Mouse (Mus musculus) cortical plate, adult 2 months (tissue): ENCODE measurements around the gene Rasa4.

Experiments
- CTCF ChIP-seq: fragments of 200-500 bp; IDR thresholded peaks from 2 replicates; pipeline ENCODE4 v1.5.1; 2011; ENCODE audit warnings: mild to moderate bottlenecking, control low read depth, low read length; ENCODE audit not compliant: insufficient read depth; ENCODE audit errors: extremely low read depth
- POLR2A ChIP-seq: fragments of 200-500 bp; IDR thresholded peaks from 2 replicates; pipeline ENCODE4 v1.6.1; 2011; ENCODE audit warnings: mild to moderate bottlenecking, low read length, control low read depth; ENCODE audit not compliant: insufficient read depth; ENCODE audit errors: extremely low read depth

DNA sequence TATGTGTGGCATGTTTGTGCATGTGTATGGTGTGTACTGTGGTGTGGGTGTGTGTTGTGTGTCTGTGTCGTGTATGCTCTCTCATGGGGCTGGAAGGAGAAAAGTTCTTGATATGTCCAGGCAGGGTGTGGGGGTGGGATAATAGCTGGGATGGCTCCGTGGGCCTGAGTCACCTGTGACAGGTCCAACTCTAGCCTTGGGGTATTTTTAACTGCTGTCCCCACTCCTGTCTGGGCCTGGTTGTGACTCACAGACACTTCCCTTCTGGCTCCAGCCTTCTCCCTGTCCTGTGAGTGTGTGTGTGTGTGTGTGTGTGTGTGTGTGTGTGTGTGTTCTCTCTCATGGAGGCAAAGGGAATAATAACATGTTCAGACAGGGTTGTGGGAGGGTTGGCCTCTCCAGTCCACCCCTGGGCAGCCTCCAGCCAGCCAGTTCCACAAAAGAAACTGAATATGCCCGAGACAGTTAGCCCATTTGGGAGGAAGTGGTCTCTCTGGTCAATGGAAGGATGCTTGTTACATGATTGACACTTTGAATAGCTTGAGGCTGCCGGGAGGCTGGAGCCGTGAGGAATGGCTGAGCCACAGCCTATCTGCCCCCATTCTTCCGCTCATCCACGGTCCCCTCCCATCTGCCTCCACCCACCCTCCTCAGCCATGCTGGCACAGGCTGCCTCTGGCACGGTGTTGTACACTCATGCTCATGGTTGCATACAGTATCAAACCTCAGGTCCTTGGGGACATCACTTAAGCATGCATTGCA lies 10.7 kb downstream of the Rasa4 start:
- no peak for TF ChIP-seq CTCF
- no peak for TF ChIP-seq POLR2A
